Mouse (Mus musculus) thymus, adult 2 months (tissue): ENCODE results near the gene Pfdn5.

ENCODE experiments used
- CTCF ChIP-seq: fragments of 200-500 bp; IDR thresholded peaks from 2 replicates; pipeline ENCODE4 v1.5.1; 2012; ENCODE audit warnings: mild to moderate bottlenecking, control low read depth, low read length, moderate library complexity, borderline replicate concordance; ENCODE audit not compliant: control insufficient read depth, poor library complexity, insufficient read depth; ENCODE audit errors: extremely low read depth
- POLR2A ChIP-seq: fragments of 200-500 bp; IDR thresholded peaks from 2 replicates; pipeline ENCODE4 v1.6.1; 2012; ENCODE audit warnings: mild to moderate bottlenecking, low read length, control low read depth, moderate library complexity; ENCODE audit not compliant: control insufficient read depth, poor library complexity, insufficient read depth; ENCODE audit errors: extremely low read depth

DNA sequence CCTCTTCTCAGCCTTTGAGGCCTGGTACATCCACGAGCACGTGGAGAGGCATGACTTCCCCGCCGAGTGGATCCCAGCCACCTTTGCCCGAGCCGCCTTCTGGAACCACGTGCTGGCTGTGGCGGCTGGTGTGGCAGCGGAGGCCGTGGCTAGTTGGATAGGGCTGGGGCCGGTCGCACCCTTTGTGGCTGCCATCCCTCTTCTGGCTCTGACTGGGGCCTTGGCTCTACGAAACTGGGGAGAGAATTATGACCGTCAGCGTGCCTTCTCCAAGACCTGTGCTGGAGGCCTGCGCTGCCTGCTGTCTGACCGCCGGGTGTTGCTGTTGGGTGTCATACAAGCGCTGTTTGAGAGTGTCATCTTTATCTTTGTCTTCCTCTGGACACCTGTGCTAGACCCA lies 45.3 kb upstream of the Pfdn5 start:
- no peak for TF ChIP-seq CTCF
- TF ChIP-seq POLR2A: no peak
